Mouse (Mus musculus) erythroblast, embryonic 14.5 days (primary cell): ENCODE data around the gene Cenpm. TPM values are rescaled to one million over a fixed set of nuclear protein-coding genes. Genes with fewer than 3 reads are reported as not detected.

ENCODE experiments used
- H3K27me3 ChIP-seq: 2 replicates; pipeline ENCODE4 v1.6.1; 2012; ENCODE audit warnings: inconsistent platforms; ENCODE audit not compliant: control insufficient read depth
- H3K36me3 ChIP-seq: 2 replicates; pipeline ENCODE4 v1.6.1; 2012; ENCODE audit warnings: mild to moderate bottlenecking, inconsistent platforms; ENCODE audit not compliant: control insufficient read depth
- H3K4me1 ChIP-seq: 2 replicates; pipeline ENCODE4 v1.6.1; 2012; ENCODE audit warnings: inconsistent platforms; ENCODE audit not compliant: control insufficient read depth
- H3K4me3 ChIP-seq: replicated peaks from 2 replicates; pipeline ENCODE3; 2012; ENCODE audit warnings: moderate library complexity, mild to moderate bottlenecking, inconsistent platforms
- H3K9me3 ChIP-seq: 2 replicates; pipeline ENCODE4 v1.6.1; 2012; ENCODE audit warnings: low read length, inconsistent platforms, mixed read lengths; ENCODE audit not compliant: control insufficient read depth
- GATA1 ChIP-seq: IDR thresholded peaks from 2 replicates; pipeline ENCODE4 v1.6.1; 2012; ENCODE audit warnings: low read length, inconsistent platforms, mixed read lengths
- TAL1 ChIP-seq: IDR thresholded peaks from 3 replicates; pipeline ENCODE4 v1.6.1; 2012; ENCODE audit warnings: low read length, inconsistent platforms, mixed read lengths
- polyA plus RNA-seq: library from polyadenylated mRNA; stranded (reverse); fragments of >175 nt; gene quantifications from 2 replicates; pipeline ENCODE4 v1.2.3, GENCODE M21; 2012

The Cenpm gene
- polyA plus RNA-seq, 1 experiment = 16.4 TPM

- peaks cover 6% of the 10 kb centered on the region for H3K4me1 ChIP-seq
- H3K9me3 ChIP-seq = peaks cover 8% of the 10 kb centered on the region; the same call in 1 of the 2 replicates
- no peak for TF ChIP-seq TAL1
- TF ChIP-seq GATA1 = no peak
- H3K27me3 ChIP-seq = peaks cover 99% of the 10 kb centered on the region
- H3K36me3 ChIP-seq = peaks cover 2% of the 10 kb centered on the region
- no peak overlapping the region for H3K4me3 ChIP-seq
Observed at GRCm38 (mm10) chr15:82211281-82211680, 33.3 kb downstream of the Cenpm start.

- peaks cover 8% of the 10 kb centered on the region; the same call in 1 of the 2 replicates for H3K9me3 ChIP-seq
- no peak overlapping the region for H3K4me3 ChIP-seq
- peaks cover 6% of the 10 kb centered on the region for H3K36me3 ChIP-seq
- peaks cover 7% of the 10 kb centered on the region for H3K4me1 ChIP-seq
- H3K27me3 ChIP-seq = peaks cover 97% of the 10 kb centered on the region
- no peak for TF ChIP-seq TAL1
- no peak for TF ChIP-seq GATA1
Observed at GRCm38 (mm10) chr15:82210801-82211200, 33.7 kb downstream of the Cenpm start.

GRCm38 (mm10) chr15:82209295-82210050, 35.1 kb downstream of the Cenpm start:
- Histone ChIP-seq H3K4me3 (no peak overlapping the region), H3K27me3 (peaks cover 83% of the 10 kb centered on the region), H3K9me3 (peaks cover 8% of the 10 kb centered on the region; the same call in 1 of the 2 replicates), H3K4me1 (peaks cover 7% of the 10 kb centered on the region), H3K36me3 (peaks cover 20% of the 10 kb centered on the region)
- TF ChIP-seq TAL1 (no peak), GATA1 (no peak)

GRCm38 (mm10) chr15:82208307-82208706, 36.2 kb downstream of the Cenpm start:
- H3K36me3 ChIP-seq = peaks cover 31% of the 10 kb centered on the region
- H3K4me1 ChIP-seq = peaks cover 7% of the 10 kb centered on the region
- H3K27me3 ChIP-seq = peaks cover 72% of the 10 kb centered on the region
- H3K9me3 ChIP-seq = peaks cover 8% of the 10 kb centered on the region; the same call in 1 of the 2 replicates
- TF ChIP-seq TAL1 (no peak), GATA1 (no peak)
- H3K4me3 ChIP-seq = no peak overlapping the region

- H3K27me3 ChIP-seq = peaks cover 65% of the 10 kb centered on the region
- H3K4me1 ChIP-seq = peaks cover 7% of the 10 kb centered on the region
- TF ChIP-seq TAL1 = no peak
- no peak for TF ChIP-seq GATA1
- H3K4me3 ChIP-seq = no peak overlapping the region
- H3K9me3 ChIP-seq = peaks cover 8% of the 10 kb centered on the region; the same call in 1 of the 2 replicates
- peaks cover 38% of the 10 kb centered on the region for H3K36me3 ChIP-seq
Observed at GRCm38 (mm10) chr15:82207504-82208219, 36.9 kb downstream of the Cenpm start.

- peaks cover 4% of the 10 kb centered on the region; the same call in 1 of the 2 replicates for H3K9me3 ChIP-seq
- no peak for TF ChIP-seq GATA1
- no peak for TF ChIP-seq TAL1
- peaks cover 7% of the 10 kb centered on the region for H3K4me1 ChIP-seq
- no peak overlapping the region for H3K4me3 ChIP-seq
- peaks cover 44% of the 10 kb centered on the region for H3K36me3 ChIP-seq
- peaks cover 59% of the 10 kb centered on the region for H3K27me3 ChIP-seq
Observed at GRCm38 (mm10) chr15:82207105-82207459, 37.5 kb downstream of the Cenpm start.

- TF ChIP-seq TAL1 (no peak), GATA1 (no peak)
- H3K27me3 ChIP-seq = peaks cover 54% of the 10 kb centered on the region
Observed at GRCm38 (mm10) chr15:82206365-82207104, 38.0 kb downstream of the Cenpm start.

GRCm38 (mm10) chr15:82204680-82205371, 39.7 kb downstream of the Cenpm start:
- peaks cover 66% of the 10 kb centered on the region for H3K36me3 ChIP-seq
- no peak overlapping the region for H3K4me3 ChIP-seq
- TF ChIP-seq GATA1 = no peak
- no peak for TF ChIP-seq TAL1
- peaks cover 5% of the 10 kb centered on the region; the same call in 1 of the 2 replicates for H3K4me1 ChIP-seq
- H3K27me3 ChIP-seq = peaks cover 37% of the 10 kb centered on the region
- H3K9me3 ChIP-seq = no peaks in the 10 kb centered on the region

More at GRCm38 (mm10) chr15:82206365-82207104, 38.0 kb downstream of the Cenpm start:
- peaks cover 49% of the 10 kb centered on the region for H3K36me3 ChIP-seq
- H3K9me3 ChIP-seq = no peaks in the 10 kb centered on the region; the same call in 1 of the 2 replicates
- no peak overlapping the region for H3K4me3 ChIP-seq
- peaks cover 5% of the 10 kb centered on the region; the same call in 1 of the 2 replicates for H3K4me1 ChIP-seq
